Mouse (Mus musculus): ENCODE data around the gene Anxa7. TPM values are rescaled to one million over a fixed set of nuclear protein-coding genes. Genes with fewer than 3 reads are reported as not detected.

Anxa7 gene
- total and polyA plus RNA-seq, 2 experiments = 59.6 to 92.6 TPM

DNA sequence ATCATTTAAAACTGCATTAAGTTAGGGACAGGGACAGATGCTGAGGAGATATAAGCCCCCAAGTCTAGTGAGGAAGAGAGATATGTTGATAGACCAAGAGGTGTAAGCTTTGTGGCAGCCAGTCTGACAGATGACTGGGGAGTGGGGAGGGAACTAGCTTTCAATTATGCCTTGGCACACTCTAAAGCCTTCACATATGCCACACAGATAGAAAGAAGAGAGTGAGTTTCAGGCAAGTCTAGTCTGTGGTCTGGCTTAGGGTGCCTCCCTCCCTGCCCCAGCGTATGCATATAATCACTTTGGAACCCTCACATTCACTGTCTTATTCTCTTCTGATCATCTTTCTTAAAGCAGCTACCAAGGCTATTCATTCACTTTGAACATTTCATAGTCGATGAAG, 28.6 kb downstream of the Anxa7 start:
- H3K4me1 ChIP-seq (ENCODE audit: control insufficient read depth, insufficient read depth, low read length) = no peaks in the 10 kb centered on the region
- peaks cover 10% of the 10 kb centered on the region for H3K36me3 ChIP-seq (ENCODE audit: control insufficient read depth, insufficient read depth, low read length)
- H3K27me3 ChIP-seq (ENCODE audit: control insufficient read depth, insufficient read depth, low read length) = no peaks in the 10 kb centered on the region
- H3K9ac ChIP-seq (ENCODE audit: low read depth, low read length) = peak overlapping the region; percentile 33; the same call in 1 of the 2 replicates
- 15% methylated on average over 2 of the region's 2 CpGs for WGBS
- no peak overlapping the region for H3K27ac ChIP-seq (replicated peaks; ENCODE audit: insufficient read depth, low read depth, low read length)
- DNase-seq (ENCODE audit: extremely low read depth, low read depth, low spot score) = no peak
- no peaks in the 10 kb centered on the region for H3K79me2 ChIP-seq (ENCODE audit: control insufficient read depth, insufficient read depth, low read length)
- 0 out of 2 replicates have a peak overlapping the region, but pooled peaks have one; percentile 45 for H3K4me3 ChIP-seq (ENCODE audit: insufficient read depth, low read depth, low read length)
- TF ChIP-seq CTCF (IDR thresholded peaks at IDR 0.05; ENCODE audit: low read depth, low read length) (no peak), POLR2A (IDR thresholded peaks at IDR 0.05; ENCODE audit: extremely low read depth, insufficient read depth, low read length) (no peak)

DNA sequence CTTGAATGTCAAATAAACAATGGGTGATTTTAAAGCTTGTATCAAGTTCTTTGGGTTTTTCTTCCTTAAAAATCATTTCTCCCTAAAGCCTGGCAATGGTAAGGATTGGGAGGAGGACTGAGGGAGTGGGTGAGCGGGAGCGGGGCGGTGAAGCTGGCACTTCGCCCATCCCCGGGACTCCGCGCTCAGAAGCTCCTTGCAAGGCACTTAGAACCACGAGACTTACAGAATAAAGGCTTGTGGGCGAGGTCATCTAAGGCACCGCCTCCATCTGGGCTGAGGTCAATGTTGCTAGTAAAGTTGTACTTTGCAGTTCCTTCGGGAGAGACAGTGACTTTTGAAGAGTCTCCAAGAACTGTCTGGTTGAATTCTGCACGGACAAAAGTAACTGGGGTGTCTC, 32.7 kb downstream of the Anxa7 start:
- Histone ChIP-seq H3K9ac (ENCODE audit: low read depth, low read length) (no peak overlapping the region), H3K4me3 (ENCODE audit: insufficient read depth, low read depth, low read length) (no peak overlapping the region), H3K36me3 (ENCODE audit: control insufficient read depth, insufficient read depth, low read length) (no peaks in the 10 kb centered on the region), H3K27ac (replicated peaks; ENCODE audit: insufficient read depth, low read depth, low read length) (no peak overlapping the region), H3K79me2 (ENCODE audit: control insufficient read depth, insufficient read depth, low read length) (no peaks in the 10 kb centered on the region), H3K4me1 (ENCODE audit: control insufficient read depth, insufficient read depth, low read length) (no peaks in the 10 kb centered on the region), H3K27me3 (ENCODE audit: control insufficient read depth, insufficient read depth, low read length) (no peaks in the 10 kb centered on the region)
- WGBS = 74% methylated on average over 12 of the region's 12 CpGs
- DNase-seq (ENCODE audit: extremely low read depth, low read depth, low spot score) = no peak
- TF ChIP-seq CTCF (IDR thresholded peaks at IDR 0.05; ENCODE audit: low read depth, low read length) (no peak), POLR2A (IDR thresholded peaks at IDR 0.05; ENCODE audit: extremely low read depth, insufficient read depth, low read length) (no peak)

- Histone ChIP-seq H3K27ac (replicated peaks; ENCODE audit: insufficient read depth, low read depth, low read length) (no peak overlapping the region), H3K27me3 (ENCODE audit: control insufficient read depth, insufficient read depth, low read length) (no peaks in the 10 kb centered on the region), H3K9ac (ENCODE audit: low read depth, low read length) (no peak overlapping the region), H3K79me2 (ENCODE audit: control insufficient read depth, insufficient read depth, low read length) (no peaks in the 10 kb centered on the region), H3K4me3 (ENCODE audit: insufficient read depth, low read depth, low read length) (no peak overlapping the region), H3K36me3 (ENCODE audit: control insufficient read depth, insufficient read depth, low read length) (no peaks in the 10 kb centered on the region), H3K4me1 (ENCODE audit: control insufficient read depth, insufficient read depth, low read length) (no peaks in the 10 kb centered on the region)
- TF ChIP-seq CTCF (IDR thresholded peaks at IDR 0.05; ENCODE audit: low read depth, low read length) (no peak), POLR2A (IDR thresholded peaks at IDR 0.05; ENCODE audit: extremely low read depth, insufficient read depth, low read length) (no peak)
- WGBS = 72% methylated on average over 17 of the region's 17 CpGs
- DNase-seq (ENCODE audit: extremely low read depth, low read depth, low spot score) = no peak
These were observed 37.7 kb downstream of the Anxa7 start for GRCm38 (mm10) chr14:20442252-20442651.

DNA sequence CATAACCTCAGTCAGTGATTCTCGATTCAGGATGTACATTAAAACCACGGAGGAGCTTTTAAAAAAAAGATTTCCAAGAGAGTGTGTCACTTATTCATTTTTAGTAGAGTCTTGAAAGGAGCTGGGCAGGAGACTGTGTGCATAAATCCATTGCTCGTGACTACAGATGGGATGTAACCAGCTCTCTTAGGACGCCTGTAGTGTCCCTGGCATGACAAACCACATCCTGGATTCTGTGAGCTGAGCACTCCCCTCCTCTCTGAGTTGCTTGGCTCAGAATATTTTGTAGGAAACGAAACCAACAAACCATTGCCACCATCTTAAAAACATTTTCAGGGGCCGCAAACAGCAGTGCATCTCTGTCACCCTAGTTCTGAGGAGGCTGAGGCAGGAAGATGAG, 43.0 kb downstream of the Anxa7 start:
- no peak for TF ChIP-seq CTCF (IDR thresholded peaks at IDR 0.05; ENCODE audit: low read depth, low read length)
- no peak for TF ChIP-seq POLR2A (IDR thresholded peaks at IDR 0.05; ENCODE audit: extremely low read depth, insufficient read depth, low read length)
- Histone ChIP-seq H3K4me1 (ENCODE audit: control insufficient read depth, insufficient read depth, low read length) (no peaks in the 10 kb centered on the region), H3K79me2 (ENCODE audit: control insufficient read depth, insufficient read depth, low read length) (no peaks in the 10 kb centered on the region), H3K9ac (ENCODE audit: low read depth, low read length) (no peak overlapping the region), H3K27ac (replicated peaks; ENCODE audit: insufficient read depth, low read depth, low read length) (no peak overlapping the region), H3K36me3 (ENCODE audit: control insufficient read depth, insufficient read depth, low read length) (no peaks in the 10 kb centered on the region), H3K4me3 (ENCODE audit: insufficient read depth, low read depth, low read length) (no peak overlapping the region), H3K27me3 (ENCODE audit: control insufficient read depth, insufficient read depth, low read length) (no peaks in the 10 kb centered on the region; the same call in 1 of the 2 replicates)
- no peak for DNase-seq (ENCODE audit: extremely low read depth, low read depth, low spot score)
- 70% methylated on average over 6 of the region's 6 CpGs for WGBS

- Histone ChIP-seq H3K79me2 (ENCODE audit: control insufficient read depth, insufficient read depth, low read length) (no peaks in the 10 kb centered on the region), H3K27me3 (ENCODE audit: control insufficient read depth, insufficient read depth, low read length) (no peaks in the 10 kb centered on the region; the same call in 1 of the 2 replicates), H3K36me3 (ENCODE audit: control insufficient read depth, insufficient read depth, low read length) (no peaks in the 10 kb centered on the region), H3K4me1 (ENCODE audit: control insufficient read depth, insufficient read depth, low read length) (no peaks in the 10 kb centered on the region), H3K27ac (replicated peaks; ENCODE audit: insufficient read depth, low read depth, low read length) (no peak overlapping the region), H3K9ac (ENCODE audit: low read depth, low read length) (no peak overlapping the region), H3K4me3 (ENCODE audit: insufficient read depth, low read depth, low read length) (no peak overlapping the region)
- DNase-seq (ENCODE audit: extremely low read depth, low read depth, low spot score) = no peak
- WGBS = 94% methylated on average over 4 of the region's 4 CpGs
- TF ChIP-seq CTCF (IDR thresholded peaks at IDR 0.05; ENCODE audit: low read depth, low read length) = no peak
These were observed 47.5 kb downstream of the Anxa7 start for GRCm38 (mm10) chr14:20432420-20432819.

DNA sequence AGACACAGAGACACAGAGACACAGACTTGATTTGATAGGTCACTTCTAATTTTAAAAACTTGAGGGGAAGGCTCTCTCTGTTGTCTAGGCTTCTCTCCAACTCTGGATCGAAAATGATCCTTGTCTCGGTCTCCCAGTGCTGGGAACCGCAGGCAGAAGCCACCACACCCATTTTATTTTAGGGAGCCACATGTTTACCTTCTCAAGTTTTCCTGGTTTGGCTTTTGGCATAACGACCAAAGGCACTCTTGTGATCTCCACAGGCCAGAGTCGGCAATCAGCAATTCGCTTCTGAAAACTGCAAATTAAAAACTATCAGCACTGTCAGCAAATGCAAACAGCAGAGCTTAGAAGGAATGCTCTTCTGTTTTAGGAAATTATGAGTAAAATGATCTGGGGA, 48.2 kb downstream of the Anxa7 start:
- Histone ChIP-seq H3K27ac (replicated peaks; ENCODE audit: insufficient read depth, low read depth, low read length) (no peak overlapping the region), H3K4me1 (ENCODE audit: control insufficient read depth, insufficient read depth, low read length) (no peaks in the 10 kb centered on the region), H3K9ac (ENCODE audit: low read depth, low read length) (no peak overlapping the region), H3K79me2 (ENCODE audit: control insufficient read depth, insufficient read depth, low read length) (no peaks in the 10 kb centered on the region), H3K36me3 (ENCODE audit: control insufficient read depth, insufficient read depth, low read length) (no peaks in the 10 kb centered on the region), H3K4me3 (ENCODE audit: insufficient read depth, low read depth, low read length) (no peak overlapping the region), H3K27me3 (ENCODE audit: control insufficient read depth, insufficient read depth, low read length) (no peaks in the 10 kb centered on the region; the same call in 1 of the 2 replicates)
- DNase-seq (ENCODE audit: extremely low read depth, low read depth, low spot score) = no peak
- 70% methylated on average over 6 of the region's 6 CpGs for WGBS
- TF ChIP-seq POLR2A (IDR thresholded peaks at IDR 0.05; ENCODE audit: extremely low read depth, insufficient read depth, low read length) (no peak), CTCF (IDR thresholded peaks at IDR 0.05; ENCODE audit: low read depth, low read length) (no peak)

All from liver, adult 2 months (tissue).